Mouse (Mus musculus) megakaryocyte-erythroid progenitor cell, adult 5-6 weeks (primary cell): ENCODE data around the gene Iqch. TPM values are rescaled to one million over a fixed set of nuclear protein-coding genes. Genes with fewer than 3 reads are reported as not detected.

Source experiments
- ATAC-seq: replicated peaks from 2 replicates; pipeline ENCODE4 v1.8.0; 2016; ENCODE audit warnings: mild to moderate bottlenecking, inconsistent platforms; ENCODE audit not compliant: severe bottlenecking, poor library complexity, low FRiP score, low TSS enrichment
- total RNA-seq, 2 experiments: library from RNA; stranded (forward) in 1 of 2; stranded (reverse) in 1 of 2; fragments of 200-1000, 215-1000 nt in 1 of 2; fragments of >200 nt in 1 of 2; fragmentation: Nextera tagmentation in 1 of 2; gene quantifications; 2 replicates each; pipeline ENCODE4 v1.2.3; 2014 to 2017

The Iqch gene
- total RNA-seq, 2 experiments from 2014 or later: 0.07 TPM; not detected in 1

DNA sequence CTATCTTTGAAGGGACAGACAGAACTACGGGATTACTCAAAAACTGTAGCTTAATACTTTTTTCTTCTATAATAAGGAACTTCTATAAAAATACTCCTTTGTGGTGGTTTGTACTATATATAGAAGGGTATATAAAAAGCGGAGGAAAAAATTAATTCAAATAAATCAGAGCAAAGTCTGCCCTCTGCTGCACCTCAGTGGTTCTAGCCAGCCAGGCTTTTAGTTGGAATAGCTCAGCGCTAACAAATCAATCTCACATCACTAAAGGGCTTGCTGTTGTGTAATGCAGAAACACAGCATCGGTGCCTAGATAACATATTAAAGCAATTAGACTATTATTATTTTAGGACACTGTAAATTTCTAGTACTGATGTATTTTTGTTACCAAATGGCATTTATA is 91.3 kb downstream of the Iqch start:
- no peak for ATAC-seq

DNA sequence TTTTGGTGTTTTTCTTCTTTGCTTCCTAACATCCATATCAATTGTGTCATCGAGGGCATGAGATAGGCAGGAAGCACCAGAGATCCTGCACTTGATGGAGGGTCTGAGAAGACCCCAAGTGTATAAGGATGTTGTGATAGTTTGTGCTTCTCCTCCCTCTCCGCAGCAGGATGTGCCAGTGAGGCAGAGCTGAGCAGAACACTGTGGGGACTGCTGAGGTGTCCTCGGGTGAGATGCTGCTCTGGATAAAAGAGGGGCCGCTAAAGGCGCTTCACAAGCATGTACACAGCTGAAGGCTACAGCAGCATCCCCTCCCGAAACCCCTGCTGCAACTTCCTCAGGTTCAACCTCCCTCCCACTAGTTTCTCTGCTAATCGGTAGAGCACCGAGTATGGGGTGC is 95.2 kb downstream of the Iqch start:
- ATAC-seq: no peak

GRCm38 (mm10) chr9:63503890-63504289 is 98.4 kb downstream of the Iqch start:
- no peak for ATAC-seq

DNA sequence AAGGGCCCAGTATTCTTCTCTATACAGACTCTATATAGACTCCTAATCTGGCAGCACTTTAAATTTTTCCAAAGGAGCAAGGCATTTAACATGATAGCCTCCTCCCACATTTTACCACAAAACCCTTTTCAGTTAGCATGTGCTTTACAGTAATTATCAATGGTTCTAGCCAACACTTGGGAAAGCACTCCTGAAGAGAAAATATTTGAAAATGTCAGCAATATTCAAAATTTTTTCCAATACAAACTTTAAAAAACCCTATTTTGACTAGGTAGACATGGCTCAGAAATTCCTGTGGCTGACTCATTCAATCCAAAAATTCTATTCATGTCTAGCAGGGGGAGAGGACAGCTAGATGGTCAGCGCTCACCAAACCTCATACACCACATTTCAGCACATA is 100.8 kb downstream of the Iqch start:
- ATAC-seq: no peak

GRCm38 (mm10) chr9:63499912-63500311 is 102.4 kb downstream of the Iqch start:
- no peak for ATAC-seq

DNA sequence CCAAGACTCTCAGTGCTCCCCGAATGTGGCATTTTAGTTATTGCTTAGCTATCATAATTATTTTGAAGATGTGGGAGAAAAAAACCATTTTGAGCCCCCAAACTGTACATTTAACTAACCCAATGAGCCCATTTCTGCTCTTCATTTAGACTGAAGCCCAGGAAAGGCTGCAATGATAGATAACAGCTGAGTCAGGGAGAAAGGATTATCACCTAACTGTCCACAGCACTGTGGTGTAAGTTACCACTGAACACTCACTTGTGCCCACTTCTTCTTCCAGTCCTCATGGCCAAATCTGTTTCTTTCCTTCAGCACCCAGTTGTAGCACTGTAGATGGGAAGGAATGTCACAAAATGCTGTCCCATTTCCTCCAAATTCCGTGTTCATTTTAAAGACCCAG is 106.5 kb downstream of the Iqch start:
- peak; percentile 47; the same call in 1 of the 2 replicates for ATAC-seq

GRCm38 (mm10) chr9:63493746-63494145 is 108.5 kb downstream of the Iqch start:
- no peak for ATAC-seq

GRCm38 (mm10) chr9:63492291-63492690 is 110.0 kb downstream of the Iqch start:
- ATAC-seq: 0 out of 2 replicates have a peak, but pooled peaks have one; percentile 55

DNA sequence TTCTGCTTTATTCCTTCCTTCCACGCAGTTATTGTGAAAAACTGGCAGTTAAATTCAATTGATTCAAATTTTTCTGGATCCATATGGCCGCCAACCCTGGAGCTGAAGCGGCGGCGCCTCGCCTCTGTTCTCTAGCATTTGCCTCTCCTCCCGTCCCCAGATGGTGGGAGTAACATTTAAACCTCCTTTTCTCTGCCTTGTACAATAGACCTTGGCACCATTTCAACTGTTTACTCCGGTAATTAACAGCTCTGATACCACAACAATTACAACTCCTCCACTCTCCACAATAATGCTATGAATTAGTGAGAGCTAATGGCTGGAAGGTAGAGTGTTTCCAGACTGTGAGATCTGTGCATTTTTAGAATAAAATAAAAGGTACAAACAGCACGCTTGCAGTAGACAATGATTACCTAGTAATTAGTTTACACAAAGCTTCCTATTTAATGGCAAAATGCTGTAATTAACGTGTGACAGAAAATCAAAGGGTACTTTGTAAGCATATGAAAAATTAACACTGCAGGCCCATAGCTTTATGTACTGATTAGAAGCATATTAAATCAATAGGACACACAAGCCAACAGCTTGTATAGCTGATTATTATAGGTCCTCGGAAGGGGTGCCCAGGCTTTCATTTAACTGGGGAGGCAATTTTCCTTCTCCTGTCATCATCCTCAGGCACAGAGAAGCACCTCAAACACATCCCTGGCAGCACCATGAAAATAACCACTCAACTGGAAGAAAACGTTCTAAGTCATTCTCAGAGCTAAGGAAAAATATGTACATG is 111.6 kb downstream of the Iqch start:
- ATAC-seq: no peak

- ATAC-seq: no peak
These were observed 113.1 kb downstream of the Iqch start for GRCm38 (mm10) chr9:63489156-63489555.

GRCm38 (mm10) chr9:63465561-63465960 is 136.7 kb downstream of the Iqch start:
- ATAC-seq: no peak

DNA sequence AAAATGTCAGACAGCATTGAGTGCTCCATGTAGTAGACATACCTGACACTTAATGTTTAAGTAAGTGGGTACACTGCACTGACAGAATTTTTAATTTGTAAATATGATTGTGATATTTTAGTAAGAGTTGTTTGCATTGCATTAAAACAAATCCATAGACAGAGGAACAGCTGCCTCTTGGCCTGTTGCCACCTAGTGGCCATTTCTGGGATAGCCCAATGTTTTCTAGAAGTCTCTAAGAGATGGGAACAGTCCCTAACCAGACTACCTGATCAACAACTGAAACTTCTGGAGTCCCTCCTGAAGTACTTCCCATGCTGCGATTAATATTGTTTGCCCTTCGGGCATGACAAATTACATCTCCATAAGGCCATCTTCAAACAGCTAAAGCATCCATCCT is 140.0 kb downstream of the Iqch start:
- ATAC-seq: peak; percentile 77; the same call in 1 of the 2 replicates

DNA sequence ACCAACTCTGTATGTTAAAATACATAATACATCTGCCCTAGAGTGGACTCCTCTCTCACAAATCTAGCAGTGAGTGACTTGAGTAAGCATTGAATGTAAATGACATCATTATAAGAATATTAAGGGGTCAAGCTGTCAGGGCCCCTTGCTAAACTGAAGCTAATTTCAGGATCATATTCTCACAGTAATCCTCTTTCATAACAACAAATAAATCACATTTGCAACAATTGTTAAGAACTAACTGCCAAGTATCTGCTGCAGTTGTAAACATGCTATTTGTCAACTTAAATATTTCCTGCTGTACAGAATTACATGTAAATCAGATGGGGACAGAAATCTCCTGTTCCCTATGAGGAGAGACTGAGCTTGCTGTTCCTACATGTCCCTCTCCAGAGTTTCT is 145.9 kb downstream of the Iqch start:
- ATAC-seq: no peak

GRCm38 (mm10) chr9:63454341-63454740 is 148.0 kb downstream of the Iqch start:
- ATAC-seq: no peak

- no peak for ATAC-seq
These were observed 151.7 kb downstream of the Iqch start for GRCm38 (mm10) chr9:63450531-63451030.

- no peak for ATAC-seq
These were observed 158.6 kb downstream of the Iqch start for GRCm38 (mm10) chr9:63443695-63444094.

DNA sequence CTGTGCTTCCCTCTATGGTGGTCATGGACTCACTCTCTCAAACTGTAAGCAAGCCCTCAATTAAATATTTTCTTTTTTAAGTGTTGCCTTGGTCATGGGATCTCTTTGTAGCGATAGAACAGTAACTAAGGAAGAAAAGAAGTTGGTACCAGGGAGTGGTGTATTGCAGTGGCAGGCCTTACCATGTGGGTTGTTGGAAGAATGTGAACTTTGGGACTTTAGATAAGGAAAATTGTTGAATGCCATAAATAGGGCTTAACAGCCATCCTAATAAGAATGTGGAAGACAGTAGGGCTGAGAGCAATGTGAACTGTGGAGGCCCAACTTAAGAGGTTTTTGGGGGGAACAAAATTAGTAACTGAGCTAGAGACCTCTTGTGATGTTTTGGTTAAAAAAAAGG is 171.6 kb downstream of the Iqch start:
- ATAC-seq: no peak

GRCm38 (mm10) chr9:63421096-63421736 is 181.1 kb downstream of the Iqch start:
- no peak for ATAC-seq

DNA sequence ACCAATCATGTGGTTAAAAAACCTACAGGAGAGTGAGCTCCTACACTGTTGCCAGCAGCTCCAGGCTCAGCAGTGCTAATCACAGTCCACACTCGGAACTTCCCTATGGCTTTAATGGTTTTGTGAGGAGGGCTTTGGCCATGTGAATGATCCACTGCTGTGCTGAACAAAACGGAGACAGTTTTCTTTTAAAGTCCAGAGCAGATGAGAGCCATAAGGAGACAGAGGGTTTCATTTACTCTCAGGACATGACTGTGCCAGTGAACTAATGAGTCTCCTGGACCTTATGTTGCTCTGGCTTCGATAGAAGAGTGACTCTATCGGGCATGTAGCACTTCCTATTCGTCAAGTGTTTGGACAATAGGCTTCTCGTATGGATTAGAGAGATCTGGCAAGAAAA is 181.9 kb downstream of the Iqch start:
- no peak for ATAC-seq

DNA sequence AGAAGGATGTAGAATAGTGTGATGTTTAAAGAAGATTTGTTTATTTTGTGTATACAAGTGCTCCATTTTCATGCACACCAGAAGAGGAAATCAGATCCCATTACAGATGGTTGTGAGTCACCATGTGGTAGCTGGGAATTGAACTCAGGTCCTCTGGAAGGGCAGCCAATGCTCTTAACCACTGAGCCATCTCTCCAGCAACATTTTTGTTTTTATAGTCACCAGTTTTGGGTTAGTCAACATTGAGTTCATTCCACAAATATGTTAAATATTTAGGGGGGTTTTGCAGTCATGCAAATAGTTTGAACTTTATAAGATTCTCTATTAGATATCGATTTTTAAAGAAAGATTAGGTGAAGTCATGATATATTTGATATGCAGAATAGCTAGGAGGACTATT is 202.1 kb downstream of the Iqch start:
- ATAC-seq: no peak

DNA sequence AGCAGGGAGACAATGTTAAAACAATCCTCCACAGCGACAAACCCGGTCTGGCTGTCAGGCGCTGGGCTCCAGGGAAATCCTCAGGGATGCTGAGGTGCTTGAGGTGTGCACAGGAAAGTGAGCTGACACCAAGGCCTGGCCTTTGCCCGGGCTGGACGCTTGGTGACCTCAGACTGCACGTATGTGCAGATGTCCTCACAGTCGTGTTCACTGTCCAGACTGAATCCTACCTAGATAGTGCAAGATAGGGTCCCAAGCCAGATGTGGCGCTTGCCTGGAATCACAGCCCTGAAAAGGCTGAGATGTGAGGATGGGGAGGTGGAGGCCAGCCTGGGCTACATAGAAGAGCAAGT is 202.9 kb downstream of the Iqch start:
- ATAC-seq: peak; percentile 64
